Mouse (Mus musculus): ENCODE measurements at regions not wholly inside any gene's neighbourhood (a gene's known extent, or its start where the extent isn't known, plus 50 kb on each side); places are given as distances from the start of the nearest gene placed in this dataset.

- H3K4me1 ChIP-seq (ENCODE audit: control insufficient read depth, insufficient read depth, low read length), result no peaks in the 10 kb centered on the region
- H3K4me3 ChIP-seq (ENCODE audit: low read depth, low read length), result no peak overlapping the region
- H3K9me3 ChIP-seq (ENCODE audit: control insufficient read depth, low read length), result no peaks in the 10 kb centered on the region
- 30% methylated on average over 3 of the region's 3 CpGs for whole genome bisulfite sequencing
- H3K36me3 ChIP-seq (ENCODE audit: control insufficient read depth, insufficient read depth, low read length), result no peaks in the 10 kb centered on the region
- no peak overlapping the region for H3K27ac ChIP-seq (replicated peaks; ENCODE audit: low read depth, low read length)
- no peaks in the 10 kb centered on the region for H3K27me3 ChIP-seq (ENCODE audit: control insufficient read depth, insufficient read depth, low read length)
- DNase-seq (ENCODE audit: low spot score) (no peak), ATAC-seq (ENCODE audit: insufficient number of reproducible peaks, low FRiP score, low TSS enrichment, low read depth) (no peak)
- H3K9ac ChIP-seq (ENCODE audit: low read length), result no peak overlapping the region
- H3K4me2 ChIP-seq (ENCODE audit: low read depth, severe bottlenecking), result no peak overlapping the region
Measured at GRCm38 (mm10) chr16:57823329-57823728, 68.8 kb upstream of the Col8a1 start.

GRCm38 (mm10) chr16:57845416-57845815, 90.9 kb upstream of the Col8a1 start:
- ATAC-seq (ENCODE audit: insufficient number of reproducible peaks, low FRiP score, low TSS enrichment, low read depth) (no peak), DNase-seq (ENCODE audit: low spot score) (peak; percentile 79)
- Histone ChIP-seq H3K4me3 (ENCODE audit: low read depth, low read length) (no peak overlapping the region), H3K27ac (replicated peaks; ENCODE audit: low read depth, low read length) (no peak overlapping the region), H3K4me1 (ENCODE audit: control insufficient read depth, insufficient read depth, low read length) (no peaks in the 10 kb centered on the region), H3K36me3 (ENCODE audit: control insufficient read depth, insufficient read depth, low read length) (no peaks in the 10 kb centered on the region), H3K9ac (ENCODE audit: low read length) (no peak overlapping the region), H3K4me2 (ENCODE audit: low read depth, severe bottlenecking) (no peak overlapping the region), H3K9me3 (ENCODE audit: control insufficient read depth, low read length) (no peaks in the 10 kb centered on the region), H3K27me3 (ENCODE audit: control insufficient read depth, insufficient read depth, low read length) (no peaks in the 10 kb centered on the region)

DNA sequence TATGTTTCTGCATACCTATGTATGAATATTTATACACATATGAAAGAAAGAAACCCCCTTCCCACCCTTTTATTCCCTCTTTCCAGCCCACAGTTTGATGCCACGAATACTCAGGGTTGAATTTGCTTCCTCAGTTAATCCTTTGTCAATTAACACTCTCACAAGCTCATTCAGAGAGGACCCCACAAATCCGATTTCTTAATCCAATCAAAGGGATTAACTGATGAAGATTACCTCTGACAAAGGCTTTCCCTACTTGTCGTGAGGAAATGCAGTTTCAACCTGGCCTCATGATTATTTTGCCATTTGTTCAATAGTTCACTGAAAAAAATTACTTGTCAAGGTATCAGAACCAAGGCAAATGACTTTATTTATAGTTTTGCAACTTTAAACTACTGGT, 91.8 kb upstream of the Col8a1 start:
- DNase-seq (ENCODE audit: low spot score) (no peak), ATAC-seq (ENCODE audit: insufficient number of reproducible peaks, low FRiP score, low TSS enrichment, low read depth) (no peak)
- Histone ChIP-seq H3K4me1 (ENCODE audit: control insufficient read depth, insufficient read depth, low read length) (no peaks in the 10 kb centered on the region), H3K4me3 (ENCODE audit: low read depth, low read length) (no peak overlapping the region), H3K36me3 (ENCODE audit: control insufficient read depth, insufficient read depth, low read length) (no peaks in the 10 kb centered on the region), H3K9me3 (ENCODE audit: control insufficient read depth, low read length) (no peaks in the 10 kb centered on the region), H3K9ac (ENCODE audit: low read length) (no peak overlapping the region), H3K27me3 (ENCODE audit: control insufficient read depth, insufficient read depth, low read length) (no peaks in the 10 kb centered on the region), H3K27ac (replicated peaks; ENCODE audit: low read depth, low read length) (no peak overlapping the region), H3K4me2 (ENCODE audit: low read depth, severe bottlenecking) (no peak overlapping the region)
- 46% methylated on average over 3 of the region's 3 CpGs for WGBS

DNA sequence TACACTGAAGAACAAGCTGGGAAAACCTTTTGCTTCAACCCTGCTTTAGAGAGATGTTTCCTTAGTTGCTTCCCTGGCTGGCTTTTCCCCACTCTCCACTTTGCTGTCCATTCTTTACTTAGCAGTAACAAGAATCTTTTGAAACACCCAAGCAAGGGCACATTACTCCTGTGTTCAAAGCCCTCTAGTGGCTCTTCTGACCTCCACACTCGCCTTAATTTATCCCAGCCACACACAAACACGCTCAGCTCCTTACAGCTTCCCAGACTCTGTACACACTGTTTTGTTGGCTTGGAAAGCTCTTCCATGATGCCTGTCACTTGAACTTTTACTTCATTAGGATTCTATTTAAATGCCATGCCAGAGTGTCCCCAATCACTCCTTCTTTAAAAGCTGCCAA, 97.3 kb upstream of the Col8a1 start:
- Histone ChIP-seq H3K4me1 (ENCODE audit: control insufficient read depth, insufficient read depth, low read length) (no peaks in the 10 kb centered on the region), H3K27me3 (ENCODE audit: control insufficient read depth, insufficient read depth, low read length) (no peaks in the 10 kb centered on the region), H3K4me3 (ENCODE audit: low read depth, low read length) (no peak overlapping the region), H3K27ac (replicated peaks; ENCODE audit: low read depth, low read length) (no peak overlapping the region), H3K9me3 (ENCODE audit: control insufficient read depth, low read length) (no peaks in the 10 kb centered on the region), H3K9ac (ENCODE audit: low read length) (no peak overlapping the region), H3K36me3 (ENCODE audit: control insufficient read depth, insufficient read depth, low read length) (no peaks in the 10 kb centered on the region), H3K4me2 (ENCODE audit: low read depth, severe bottlenecking) (no peak overlapping the region)
- 55% methylated on average over 2 of the region's 2 CpGs for WGBS
- no peak for DNase-seq (ENCODE audit: low spot score)
- ATAC-seq (ENCODE audit: insufficient number of reproducible peaks, low FRiP score, low TSS enrichment, low read depth), result no peak

DNA sequence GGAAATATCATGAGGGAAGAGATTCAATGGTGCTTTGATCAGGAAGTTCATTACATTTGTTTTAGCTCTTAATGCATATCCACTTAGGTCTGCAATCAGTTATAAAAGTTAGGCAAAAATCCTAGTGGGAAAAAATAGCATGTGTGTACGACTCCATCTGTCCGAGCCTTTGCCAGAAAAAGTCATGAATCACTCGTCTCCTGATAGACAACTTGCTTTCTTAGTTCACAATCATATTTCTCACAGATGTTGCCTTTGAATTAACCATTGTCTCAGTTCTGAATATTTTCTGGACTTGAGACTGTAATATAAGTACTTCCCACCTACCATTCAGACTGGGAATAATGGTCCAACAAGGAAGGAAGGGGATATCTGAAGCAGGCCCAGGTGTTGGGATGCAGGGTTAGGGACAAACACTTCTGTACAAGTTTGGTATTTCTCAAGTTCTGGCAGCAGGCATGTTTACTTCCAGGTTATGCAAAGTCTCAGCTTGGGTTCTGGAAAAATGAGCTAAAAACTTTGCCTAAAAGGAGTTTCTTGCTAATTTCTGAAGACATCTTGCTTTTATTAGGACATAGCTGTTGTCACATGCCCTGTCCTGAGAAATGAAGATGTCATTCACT, 98.4 kb upstream of the Col8a1 start:
- H3K36me3 ChIP-seq (ENCODE audit: control insufficient read depth, insufficient read depth, low read length), result no peaks in the 10 kb centered on the region
- 78% methylated on average over 3 of the region's 3 CpGs for WGBS
- ATAC-seq (ENCODE audit: insufficient number of reproducible peaks, low FRiP score, low TSS enrichment, low read depth) (no peak), DNase-seq (ENCODE audit: low spot score) (no peak)
- H3K9me3 ChIP-seq (ENCODE audit: control insufficient read depth, low read length), result no peaks in the 10 kb centered on the region
- no peak overlapping the region for H3K4me2 ChIP-seq (ENCODE audit: low read depth, severe bottlenecking)
- H3K27me3 ChIP-seq (ENCODE audit: control insufficient read depth, insufficient read depth, low read length), result no peaks in the 10 kb centered on the region
- no peaks in the 10 kb centered on the region for H3K4me1 ChIP-seq (ENCODE audit: control insufficient read depth, insufficient read depth, low read length)
- no peak overlapping the region for H3K27ac ChIP-seq (replicated peaks; ENCODE audit: low read depth, low read length)
- H3K4me3 ChIP-seq (ENCODE audit: low read depth, low read length), result no peak overlapping the region
- no peak overlapping the region for H3K9ac ChIP-seq (ENCODE audit: low read length)

GRCm38 (mm10) chr16:57853751-57854150, 99.2 kb upstream of the Col8a1 start:
- Histone ChIP-seq H3K4me1 (ENCODE audit: control insufficient read depth, insufficient read depth, low read length) (no peaks in the 10 kb centered on the region), H3K27me3 (ENCODE audit: control insufficient read depth, insufficient read depth, low read length) (no peaks in the 10 kb centered on the region), H3K36me3 (ENCODE audit: control insufficient read depth, insufficient read depth, low read length) (no peaks in the 10 kb centered on the region), H3K4me2 (ENCODE audit: low read depth, severe bottlenecking) (no peak overlapping the region), H3K9ac (ENCODE audit: low read length) (no peak overlapping the region), H3K27ac (replicated peaks; ENCODE audit: low read depth, low read length) (no peak overlapping the region), H3K9me3 (ENCODE audit: control insufficient read depth, low read length) (no peaks in the 10 kb centered on the region), H3K4me3 (ENCODE audit: low read depth, low read length) (no peak overlapping the region)
- WGBS, result 88% methylated on average over 3 of the region's 3 CpGs
- DNase-seq (ENCODE audit: low spot score), result no peak
- ATAC-seq (ENCODE audit: insufficient number of reproducible peaks, low FRiP score, low TSS enrichment, low read depth), result no peak

GRCm38 (mm10) chr16:57857071-57857470, 102.5 kb upstream of the Col8a1 start:
- no peak for ATAC-seq (ENCODE audit: insufficient number of reproducible peaks, low FRiP score, low TSS enrichment, low read depth)
- Histone ChIP-seq H3K36me3 (ENCODE audit: control insufficient read depth, insufficient read depth, low read length) (no peaks in the 10 kb centered on the region), H3K27me3 (ENCODE audit: control insufficient read depth, insufficient read depth, low read length) (no peaks in the 10 kb centered on the region), H3K9me3 (ENCODE audit: control insufficient read depth, low read length) (no peaks in the 10 kb centered on the region), H3K27ac (replicated peaks; ENCODE audit: low read depth, low read length) (no peak overlapping the region), H3K9ac (ENCODE audit: low read length) (no peak overlapping the region), H3K4me1 (ENCODE audit: control insufficient read depth, insufficient read depth, low read length) (no peaks in the 10 kb centered on the region), H3K4me2 (ENCODE audit: low read depth, severe bottlenecking) (no peak overlapping the region), H3K4me3 (ENCODE audit: low read depth, low read length) (no peak overlapping the region)
- no peak for DNase-seq (ENCODE audit: low spot score)
- 78% methylated on average over 1 of the region's 1 CpGs for WGBS

DNA sequence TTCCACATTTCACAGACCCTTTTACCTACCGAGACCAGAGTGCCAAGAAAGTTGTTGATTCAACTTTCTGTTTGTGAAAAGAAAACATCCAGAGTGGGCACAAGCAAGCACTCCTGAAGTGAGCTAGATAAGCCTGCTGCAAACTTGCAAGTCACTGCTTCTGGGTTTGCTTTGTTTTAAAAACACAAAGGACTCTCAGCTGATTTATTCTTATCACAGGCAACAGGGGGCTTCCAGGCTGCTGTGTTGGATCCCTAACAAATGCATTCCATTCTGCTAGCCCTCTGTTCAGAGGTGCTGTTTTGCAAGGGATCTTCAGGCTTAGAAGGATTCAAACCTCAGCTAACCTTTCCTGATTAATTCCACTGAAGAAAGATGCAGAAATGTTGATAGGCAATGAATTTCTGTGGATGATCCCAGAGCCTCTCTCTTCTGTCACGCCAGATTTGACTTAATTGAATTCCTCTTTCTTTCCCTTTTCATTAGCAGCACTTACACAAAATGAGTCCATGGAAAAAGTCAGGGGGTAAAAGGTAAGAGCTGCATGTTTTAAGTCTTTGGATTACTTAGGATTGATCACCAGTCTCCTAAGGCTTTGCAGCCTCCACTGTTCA, 103.7 kb upstream of the Col8a1 start:
- H3K36me3 ChIP-seq (ENCODE audit: control insufficient read depth, insufficient read depth, low read length), result no peaks in the 10 kb centered on the region
- ATAC-seq (ENCODE audit: insufficient number of reproducible peaks, low FRiP score, low TSS enrichment, low read depth), result no peak

DNA sequence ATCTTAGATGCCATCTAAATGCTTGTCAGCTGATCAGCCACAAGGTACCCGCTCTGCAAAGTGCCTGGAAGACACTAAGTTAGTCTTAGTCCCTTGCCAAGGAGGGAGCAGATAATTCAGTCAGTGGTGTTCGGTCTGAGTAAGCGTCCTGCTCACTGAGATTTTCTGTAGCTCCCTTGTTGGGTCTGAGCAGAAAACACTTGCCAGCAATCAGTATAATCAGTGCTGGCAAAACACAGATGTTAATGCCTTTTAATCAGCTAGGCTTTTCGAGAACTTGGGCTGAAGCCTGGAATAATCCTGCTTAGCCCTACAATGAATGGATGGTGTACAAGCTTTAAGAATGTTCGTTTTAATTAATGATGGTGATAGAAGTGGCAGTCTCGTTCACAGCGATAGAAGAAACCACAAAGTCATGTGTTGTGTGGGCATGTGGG, 104.2 kb upstream of the Col8a1 start:
- 40% methylated on average over 7 of the region's 7 CpGs for WGBS
- no peak for ATAC-seq (ENCODE audit: insufficient number of reproducible peaks, low FRiP score, low TSS enrichment, low read depth)

More for the DNA sequence above, 103.7 kb upstream of the Col8a1 start:
- H3K27ac ChIP-seq (replicated peaks; ENCODE audit: low read depth, low read length), result no peak overlapping the region
- no peak overlapping the region for H3K4me3 ChIP-seq (ENCODE audit: low read depth, low read length)
- 12% methylated on average over 2 of the region's 2 CpGs for WGBS
- DNase-seq (ENCODE audit: low spot score), result no peak
- no peak overlapping the region for H3K4me2 ChIP-seq (ENCODE audit: low read depth, severe bottlenecking)
- no peak overlapping the region for H3K9ac ChIP-seq (ENCODE audit: low read length)
- no peaks in the 10 kb centered on the region for H3K9me3 ChIP-seq (ENCODE audit: control insufficient read depth, low read length)
- no peaks in the 10 kb centered on the region for H3K27me3 ChIP-seq (ENCODE audit: control insufficient read depth, insufficient read depth, low read length)
- H3K4me1 ChIP-seq (ENCODE audit: control insufficient read depth, insufficient read depth, low read length), result no peaks in the 10 kb centered on the region

More for the DNA sequence above, 104.2 kb upstream of the Col8a1 start:
- H3K27ac ChIP-seq (replicated peaks; ENCODE audit: low read depth, low read length), result no peak overlapping the region
- no peak for DNase-seq (ENCODE audit: low spot score)
- H3K4me1 ChIP-seq (ENCODE audit: control insufficient read depth, insufficient read depth, low read length), result no peaks in the 10 kb centered on the region
- no peaks in the 10 kb centered on the region for H3K27me3 ChIP-seq (ENCODE audit: control insufficient read depth, insufficient read depth, low read length)
- no peak overlapping the region for H3K4me3 ChIP-seq (ENCODE audit: low read depth, low read length)
- no peaks in the 10 kb centered on the region for H3K36me3 ChIP-seq (ENCODE audit: control insufficient read depth, insufficient read depth, low read length)
- H3K4me2 ChIP-seq (ENCODE audit: low read depth, severe bottlenecking), result no peak overlapping the region
- no peaks in the 10 kb centered on the region for H3K9me3 ChIP-seq (ENCODE audit: control insufficient read depth, low read length)
- no peak overlapping the region for H3K9ac ChIP-seq (ENCODE audit: low read length)
